Mouse (Mus musculus) 3134 (cell line): ENCODE data around the gene Fyn.

Source experiments
- DNase-seq: peaks from one replicate; pipeline ENCODE4 v3.0.0-alpha.2; 2011; ENCODE audit warnings: low spot score; ENCODE audit not compliant: insufficient read length; ENCODE audit errors: extremely low read depth

Gene Fyn

GRCm38 (mm10) chr10:39501977-39502706 lies 133.5 kb downstream of the Fyn start:
- DNase-seq = no peak

- no peak for DNase-seq
These were observed 134.7 kb downstream of the Fyn start for GRCm38 (mm10) chr10:39503331-39503730.

GRCm38 (mm10) chr10:39505007-39505406 lies 136.4 kb downstream of the Fyn start:
- DNase-seq = no peak

GRCm38 (mm10) chr10:39505621-39506020 lies 137.0 kb downstream of the Fyn start:
- peak; percentile 28 for DNase-seq

GRCm38 (mm10) chr10:39506353-39506752 lies 137.7 kb downstream of the Fyn start:
- DNase-seq = no peak

- DNase-seq = no peak
These were observed 138.2 kb downstream of the Fyn start for GRCm38 (mm10) chr10:39506831-39507230.

GRCm38 (mm10) chr10:39508801-39509200 lies 140.1 kb downstream of the Fyn start:
- DNase-seq = no peak

GRCm38 (mm10) chr10:39509937-39510336 lies 141.3 kb downstream of the Fyn start:
- DNase-seq = no peak

- no peak for DNase-seq
These were observed 144.1 kb downstream of the Fyn start for GRCm38 (mm10) chr10:39512631-39513314.

GRCm38 (mm10) chr10:39514916-39515315 lies 146.3 kb downstream of the Fyn start:
- no peak for DNase-seq

- DNase-seq = no peak
These were observed 148.0 kb downstream of the Fyn start for GRCm38 (mm10) chr10:39516541-39517133.

- no peak for DNase-seq
These were observed 148.7 kb downstream of the Fyn start for GRCm38 (mm10) chr10:39517375-39517774.

- no peak for DNase-seq
These were observed 149.6 kb downstream of the Fyn start for GRCm38 (mm10) chr10:39518232-39518631.

GRCm38 (mm10) chr10:39518859-39519258 lies 150.2 kb downstream of the Fyn start:
- no peak for DNase-seq

- peak; percentile 22 for DNase-seq
These were observed 151.7 kb downstream of the Fyn start for GRCm38 (mm10) chr10:39520123-39520989.

- no peak for DNase-seq
These were observed 152.7 kb downstream of the Fyn start for GRCm38 (mm10) chr10:39521327-39521726.

GRCm38 (mm10) chr10:39521861-39522391 lies 153.3 kb downstream of the Fyn start:
- no peak for DNase-seq

- DNase-seq = no peak
These were observed 154.4 kb downstream of the Fyn start for GRCm38 (mm10) chr10:39522857-39523614.

GRCm38 (mm10) chr10:39524355-39524754 lies 155.7 kb downstream of the Fyn start:
- no peak for DNase-seq

- no peak for DNase-seq
These were observed 156.8 kb downstream of the Fyn start for GRCm38 (mm10) chr10:39525431-39525830.
